Mouse (Mus musculus): ENCODE measurements around the gene Prr29. TPM values are rescaled to one million over a fixed set of nuclear protein-coding genes. Genes with fewer than 3 reads are reported as not detected.

The Prr29 gene
- polyA plus RNA-seq, 1 experiment from 2014 or later = not detected

GRCm38 (mm10) chr11:106419262-106420102 lies 54.2 kb downstream of the Prr29 start:
- no peak overlapping the region for H3K27ac ChIP-seq (ENCODE audit: low read depth, low read length)
- ATAC-seq (ENCODE audit: insufficient read depth, low FRiP score, low TSS enrichment) = no peak
- H3K9me3 ChIP-seq (ENCODE audit: control insufficient read depth, low read length) = no peaks in the 10 kb centered on the region
- H3K36me3 ChIP-seq (ENCODE audit: control insufficient read depth, insufficient read depth, low read length) = no peaks in the 10 kb centered on the region
- H3K27me3 ChIP-seq (ENCODE audit: control insufficient read depth, insufficient read depth, low read length) = no peaks in the 10 kb centered on the region
- WGBS = 78% methylated on average over 9 of the region's 9 CpGs
- DNase-seq (ENCODE audit: low spot score) = no peak
- H3K4me2 ChIP-seq (ENCODE audit: low read depth) = no peak overlapping the region
- H3K9ac ChIP-seq (ENCODE audit: low read length) = no peak overlapping the region
- H3K4me3 ChIP-seq (ENCODE audit: low read depth, low read length) = no peak overlapping the region
- no peaks in the 10 kb centered on the region for H3K4me1 ChIP-seq (ENCODE audit: control insufficient read depth, insufficient read depth, low read length)

- Histone ChIP-seq H3K9me3 (ENCODE audit: control insufficient read depth, low read length) (no peaks in the 10 kb centered on the region), H3K27me3 (ENCODE audit: control insufficient read depth, insufficient read depth, low read length) (no peaks in the 10 kb centered on the region), H3K27ac (ENCODE audit: low read depth, low read length) (no peak overlapping the region), H3K4me1 (ENCODE audit: control insufficient read depth, insufficient read depth, low read length) (no peaks in the 10 kb centered on the region), H3K4me3 (ENCODE audit: low read depth, low read length) (no peak overlapping the region), H3K36me3 (ENCODE audit: control insufficient read depth, insufficient read depth, low read length) (no peaks in the 10 kb centered on the region), H3K9ac (ENCODE audit: low read length) (no peak overlapping the region), H3K4me2 (ENCODE audit: low read depth) (no peak overlapping the region)
- WGBS = 88% methylated on average over 5 of the region's 5 CpGs
- no peak for ATAC-seq (ENCODE audit: insufficient read depth, low FRiP score, low TSS enrichment)
- no peak for DNase-seq (ENCODE audit: low spot score)
These were observed 59.9 kb downstream of the Prr29 start for GRCm38 (mm10) chr11:106425201-106425600.

- WGBS = 96% methylated on average over 4 of the region's 4 CpGs
- H3K36me3 ChIP-seq (ENCODE audit: control insufficient read depth, insufficient read depth, low read length) = no peaks in the 10 kb centered on the region
- H3K9me3 ChIP-seq (ENCODE audit: control insufficient read depth, low read length) = no peaks in the 10 kb centered on the region
- H3K4me3 ChIP-seq (ENCODE audit: low read depth, low read length) = no peak overlapping the region
- no peak overlapping the region for H3K4me2 ChIP-seq (ENCODE audit: low read depth)
- no peak for ATAC-seq (ENCODE audit: insufficient read depth, low FRiP score, low TSS enrichment)
- no peaks in the 10 kb centered on the region for H3K27me3 ChIP-seq (ENCODE audit: control insufficient read depth, insufficient read depth, low read length)
- no peak overlapping the region for H3K27ac ChIP-seq (ENCODE audit: low read depth, low read length)
- no peak for DNase-seq (ENCODE audit: low spot score)
- H3K9ac ChIP-seq (ENCODE audit: low read length) = no peak overlapping the region
- H3K4me1 ChIP-seq (ENCODE audit: control insufficient read depth, insufficient read depth, low read length) = no peaks in the 10 kb centered on the region
These were observed 61.2 kb downstream of the Prr29 start for GRCm38 (mm10) chr11:106426447-106426846.

Other genes with a start within 250 kb of the Prr29 start
- gene Gm10840, start 204.6 kb upstream of the Prr29 start, polyA plus RNA-seq (2014; fragmentation: Nextera tagmentation; extraction: Ambion mirVana) = not detected in 2 replicates
- 295 and 337 TPM in 2 replicates for gene Limd2, start 204.6 kb upstream of the Prr29 start, polyA plus RNA-seq (2014; fragmentation: Nextera tagmentation; extraction: Ambion mirVana)
- gene Strada, start 163.3 kb upstream of the Prr29 start, polyA plus RNA-seq (2014; fragmentation: Nextera tagmentation; extraction: Ambion mirVana) = 40.6 and 43.1 TPM in 2 replicates
- 63.1 and 73.4 TPM in 2 replicates for gene Ccdc47, start 149.1 kb upstream of the Prr29 start, polyA plus RNA-seq (2014; fragmentation: Nextera tagmentation; extraction: Ambion mirVana)
- gene Ddx42, start 148.5 kb upstream of the Prr29 start, polyA plus RNA-seq (2014; fragmentation: Nextera tagmentation; extraction: Ambion mirVana) = 102 and 106 TPM in 2 replicates
- gene Ftsj3, start 109.4 kb upstream of the Prr29 start, polyA plus RNA-seq (2014; fragmentation: Nextera tagmentation; extraction: Ambion mirVana) = 64.5 and 66.9 TPM in 2 replicates
- gene Psmc5, start 109.3 kb upstream of the Prr29 start, polyA plus RNA-seq (2014; fragmentation: Nextera tagmentation; extraction: Ambion mirVana) = 414 and 431 TPM in 2 replicates
- gene Smarcd2, start 92.5 kb upstream of the Prr29 start, polyA plus RNA-seq (2014; fragmentation: Nextera tagmentation; extraction: Ambion mirVana) = 42.0 and 44.4 TPM in 2 replicates
- gene Tcam1, start 88.8 kb upstream of the Prr29 start, polyA plus RNA-seq (2014; fragmentation: Nextera tagmentation; extraction: Ambion mirVana) = 0.14 and 0.21 TPM in 2 replicates
- gene Gh, start 63.6 kb upstream of the Prr29 start, polyA plus RNA-seq (2014; fragmentation: Nextera tagmentation; extraction: Ambion mirVana) = not detected in 2 replicates
- gene Cd79b, start 50.7 kb upstream of the Prr29 start, polyA plus RNA-seq (2014; fragmentation: Nextera tagmentation; extraction: Ambion mirVana) = 1.7 and 2.8 TPM in 2 replicates
- 0.04 and 0.07 TPM in 2 replicates for gene Scn4a, start 12.2 kb upstream of the Prr29 start, polyA plus RNA-seq (2014; fragmentation: Nextera tagmentation; extraction: Ambion mirVana)
- gene Icam2, start 22.6 kb downstream of the Prr29 start, polyA plus RNA-seq (2014; fragmentation: Nextera tagmentation; extraction: Ambion mirVana) = 16.1 and 16.8 TPM in 2 replicates
- 5.9 and 6.6 TPM in 2 replicates for gene Ern1, start 122.4 kb downstream of the Prr29 start, polyA plus RNA-seq (2014; fragmentation: Nextera tagmentation; extraction: Ambion mirVana)
- 10.7 and 12.2 TPM in 2 replicates for gene Tex2, start 248.0 kb downstream of the Prr29 start, polyA plus RNA-seq (2014; fragmentation: Nextera tagmentation; extraction: Ambion mirVana)

All from neural tube, embryonic 11.5 days (tissue).